Mouse (Mus musculus) megakaryocyte, embryonic 14.5 days (primary cell): ENCODE measurements at regions not wholly inside any gene's neighbourhood (a gene's known extent, or its start where the extent isn't known, plus 50 kb on each side); places are given as distances from the start of the nearest gene placed in this dataset.
"Not testable (repeated sequence)": the region's sequence is repeated elsewhere in the genome, so short reads cannot be mapped to it uniquely, and the experiment has no call there.

Source experiments
- H3K27me3 ChIP-seq: replicated peaks from 2 replicates; pipeline ENCODE3; 2012; ENCODE audit warnings: inconsistent platforms
- H3K36me3 ChIP-seq: replicated peaks from 2 replicates; pipeline ENCODE3; 2012; ENCODE audit warnings: low read length, inconsistent platforms, mixed read lengths
- H3K4me1 ChIP-seq: 2 replicates; pipeline ENCODE4 v1.6.1; 2012; ENCODE audit warnings: inconsistent platforms
- H3K4me3 ChIP-seq: replicated peaks from 2 replicates; pipeline ENCODE3; 2012; ENCODE audit warnings: moderate library complexity, mild to moderate bottlenecking, inconsistent platforms
- H3K9me3 ChIP-seq: 2 replicates; pipeline ENCODE4 v1.6.1; 2012; ENCODE audit warnings: inconsistent platforms
- FLI1 ChIP-seq: IDR thresholded peaks from 2 replicates; pipeline ENCODE4 v1.6.1; 2012; ENCODE audit warnings: low read length, inconsistent platforms, mixed read lengths
- GATA1 ChIP-seq: IDR thresholded peaks from 3 replicates; pipeline ENCODE4 v1.6.1; 2012; ENCODE audit warnings: mixed read lengths, low read length, inconsistent platforms, borderline replicate concordance

GRCm38 (mm10) chr16:77743838-77744237, 141.9 kb upstream of the Gm11146 start:
- no peaks in the 10 kb centered on the region for H3K36me3 ChIP-seq
- no peaks in the 10 kb centered on the region for H3K4me1 ChIP-seq
- H3K4me3 ChIP-seq = no peak overlapping the region
- H3K9me3 ChIP-seq = 0 out of 2 replicates have a peak, but pooled peaks cover 3% of the 10 kb centered on the region
- TF ChIP-seq GATA1 (no peak), FLI1 (no peak)
- H3K27me3 ChIP-seq = no peaks in the 10 kb centered on the region

GRCm38 (mm10) chr16:77738821-77739220, 136.9 kb upstream of the Gm11146 start:
- H3K27me3 ChIP-seq = no peaks in the 10 kb centered on the region
- H3K4me1 ChIP-seq = no peaks in the 10 kb centered on the region
- H3K4me3 ChIP-seq = no peak overlapping the region
- TF ChIP-seq GATA1 = no peak
- no peaks in the 10 kb centered on the region for H3K36me3 ChIP-seq
- H3K9me3 ChIP-seq = peaks cover 8% of the 10 kb centered on the region; the same call in 1 of the 2 replicates

- H3K4me3 ChIP-seq = no peak overlapping the region
- TF ChIP-seq FLI1 (no peak), GATA1 (no peak)
- H3K9me3 ChIP-seq = peaks cover 20% of the 10 kb centered on the region
- H3K27me3 ChIP-seq = no peaks in the 10 kb centered on the region
- H3K36me3 ChIP-seq = no peaks in the 10 kb centered on the region
- no peaks in the 10 kb centered on the region for H3K4me1 ChIP-seq
Observed at GRCm38 (mm10) chr16:77719377-77719776, 117.5 kb upstream of the Gm11146 start.

GRCm38 (mm10) chr16:77717766-77718165, 115.9 kb upstream of the Gm11146 start:
- H3K4me3 ChIP-seq, H3K36me3 ChIP-seq, H3K4me1 ChIP-seq, H3K27me3 ChIP-seq: not testable (repeated sequence)
- H3K9me3 ChIP-seq = peaks cover 20% of the 10 kb centered on the region

GRCm38 (mm10) chr16:77704726-77705125, 102.8 kb upstream of the Gm11146 start:
- Histone ChIP-seq H3K36me3 (no peaks in the 10 kb centered on the region), H3K4me1 (no peaks in the 10 kb centered on the region), H3K9me3 (0 out of 2 replicates have a peak, but pooled peaks cover 8% of the 10 kb centered on the region), H3K4me3 (no peak overlapping the region), H3K27me3 (no peaks in the 10 kb centered on the region)
- no peak for TF ChIP-seq FLI1

- TF ChIP-seq GATA1 (no peak), FLI1 (no peak)
- Histone ChIP-seq H3K36me3 (no peaks in the 10 kb centered on the region), H3K4me3 (no peak overlapping the region), H3K27me3 (no peaks in the 10 kb centered on the region), H3K4me1 (no peaks in the 10 kb centered on the region), H3K9me3 (no peaks in the 10 kb centered on the region)
Observed at GRCm38 (mm10) chr16:77695443-77695842, 93.5 kb upstream of the Gm11146 start.

- Histone ChIP-seq H3K36me3 (no peaks in the 10 kb centered on the region), H3K9me3 (no peaks in the 10 kb centered on the region), H3K27me3 (no peaks in the 10 kb centered on the region), H3K4me1 (no peaks in the 10 kb centered on the region), H3K4me3 (no peak overlapping the region)
- TF ChIP-seq FLI1 (no peak), GATA1 (no peak)
Observed at GRCm38 (mm10) chr16:77687056-77687839, 85.4 kb upstream of the Gm11146 start.

- TF ChIP-seq FLI1 (no peak), GATA1 (no peak)
- Histone ChIP-seq H3K4me1 (no peaks in the 10 kb centered on the region), H3K4me3 (no peak overlapping the region), H3K36me3 (no peaks in the 10 kb centered on the region), H3K9me3 (no peaks in the 10 kb centered on the region), H3K27me3 (no peaks in the 10 kb centered on the region)
Observed at GRCm38 (mm10) chr16:77685651-77686190, 83.8 kb upstream of the Gm11146 start.

- no peaks in the 10 kb centered on the region for H3K36me3 ChIP-seq
- no peak overlapping the region for H3K4me3 ChIP-seq
- TF ChIP-seq FLI1 (no peak), GATA1 (no peak)
- no peaks in the 10 kb centered on the region for H3K9me3 ChIP-seq
- H3K27me3 ChIP-seq = no peaks in the 10 kb centered on the region
- no peaks in the 10 kb centered on the region for H3K4me1 ChIP-seq
Observed at GRCm38 (mm10) chr16:77684521-77684920, 82.6 kb upstream of the Gm11146 start.

- H3K9me3 ChIP-seq = no peaks in the 10 kb centered on the region
- H3K27me3 ChIP-seq = no peaks in the 10 kb centered on the region
- H3K36me3 ChIP-seq = no peaks in the 10 kb centered on the region
- TF ChIP-seq GATA1 (no peak), FLI1 (no peak)
- H3K4me1 ChIP-seq = no peaks in the 10 kb centered on the region
- H3K4me3 ChIP-seq = no peak overlapping the region
Observed at GRCm38 (mm10) chr16:77679234-77679633, 77.3 kb upstream of the Gm11146 start.
